Mouse (Mus musculus) CH12F3 (cell line): ENCODE measurements around the gene Olfr1274-ps.
"Not testable (repeated sequence)": the region's sequence is repeated elsewhere in the genome, so short reads cannot be mapped to it uniquely, and the experiment has no call there.

Source experiments
- in situ Hi-C: fragments of 300-500 bp; cut with MboI; formaldehyde crosslinking; loops from 2 replicates; pipeline ENCODE4 v1.14.3; 2020; ENCODE audit warnings: low sequenced_read_pairs

The Olfr1274-ps gene

GRCm38 (mm10) chr2:90398633-90399107 is at the start of gene Olfr1274-ps:
TSS of gene Olfr1274-ps (plus strand) at chr2:90398683.
- in situ Hi-C loops, result not testable (repeated sequence)

- in situ Hi-C loops, result not testable (repeated sequence)
Measured at GRCm38 (mm10) chr2:90351047-90351446, 47.4 kb upstream of the Olfr1274-ps start.

GRCm38 (mm10) chr2:90351540-90351939 is 46.9 kb upstream of the Olfr1274-ps start:
- in situ Hi-C loops, result not testable (repeated sequence)

- in situ Hi-C loops, result not testable (repeated sequence)
Measured at GRCm38 (mm10) chr2:90359229-90359628, 39.3 kb upstream of the Olfr1274-ps start.

DNA sequence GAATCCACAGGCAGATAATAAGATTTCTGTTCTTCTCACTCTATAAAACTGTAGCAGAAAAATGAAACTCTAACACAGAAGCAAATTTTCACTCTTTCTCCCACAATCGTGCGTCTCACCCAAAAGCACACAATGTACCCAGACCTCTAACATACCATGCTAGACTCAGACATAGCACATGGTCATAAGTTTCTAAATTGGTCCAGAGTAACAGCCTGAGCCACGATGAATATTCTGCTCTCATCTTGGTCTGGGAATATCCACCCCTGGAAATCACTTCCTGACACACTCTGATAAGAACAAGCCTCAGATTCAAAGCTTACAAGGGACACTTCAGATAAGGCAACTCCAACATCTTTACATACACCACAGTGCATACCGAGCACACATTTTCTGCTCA is 38.3 kb upstream of the Olfr1274-ps start:
- in situ Hi-C loops, result not testable (repeated sequence)

DNA sequence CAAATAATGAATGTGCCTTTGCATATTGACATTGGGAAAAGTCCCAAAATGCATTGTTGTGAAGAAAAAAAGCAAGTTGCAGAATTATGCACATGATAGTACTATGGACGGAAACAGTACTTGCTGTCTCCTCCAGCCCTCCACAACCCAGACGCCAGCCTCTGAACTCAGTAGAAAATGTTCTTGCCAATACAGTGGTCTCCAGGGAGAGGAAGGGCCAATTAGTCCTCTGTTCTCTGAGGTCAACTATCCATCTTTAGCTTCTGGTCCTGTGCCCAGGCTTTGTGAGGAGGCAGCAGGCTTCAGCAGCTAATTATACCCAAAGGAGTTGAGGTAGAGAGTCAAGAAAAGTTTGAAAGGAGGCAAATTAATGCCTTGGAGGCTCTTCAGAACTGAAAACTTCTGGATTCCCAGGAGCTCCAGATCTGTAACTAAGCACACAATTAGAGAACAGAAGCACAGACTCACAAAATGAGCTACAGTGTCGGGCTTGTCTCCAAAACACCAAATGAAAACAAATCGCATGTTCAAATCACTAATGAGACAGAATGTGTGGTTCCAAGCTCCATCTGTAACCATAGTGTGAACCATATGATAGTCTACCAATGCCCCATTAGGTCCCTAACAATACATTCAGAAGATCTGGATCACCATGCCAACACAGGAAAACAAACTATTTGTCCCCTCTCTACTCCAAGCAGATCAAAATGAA is 15.8 kb downstream of the Olfr1274-ps start:
- in situ Hi-C loops, result not testable (repeated sequence)

DNA sequence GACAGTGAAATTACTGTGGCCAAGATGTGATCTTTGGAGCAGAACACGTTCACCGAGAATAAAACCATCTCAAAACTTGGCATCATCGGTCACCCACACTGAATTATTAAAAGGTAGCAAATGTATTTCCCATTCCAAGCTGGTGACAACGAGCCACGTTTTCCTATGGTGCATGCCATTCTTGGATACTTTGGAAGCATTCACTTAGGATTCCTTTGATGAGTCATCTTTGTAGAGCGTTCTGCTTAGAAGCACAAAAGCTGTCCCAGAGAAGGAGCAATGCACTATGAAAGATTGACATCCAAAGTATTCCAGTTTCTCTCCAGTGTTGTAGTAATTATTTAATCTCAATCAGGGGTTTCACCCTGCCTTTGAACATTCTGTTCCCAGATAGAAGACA is 23.8 kb downstream of the Olfr1274-ps start:
- in situ Hi-C loops, result not testable (repeated sequence)

- in situ Hi-C loops, result not testable (repeated sequence)
Measured at GRCm38 (mm10) chr2:90424937-90425336, 26.5 kb downstream of the Olfr1274-ps start.

DNA sequence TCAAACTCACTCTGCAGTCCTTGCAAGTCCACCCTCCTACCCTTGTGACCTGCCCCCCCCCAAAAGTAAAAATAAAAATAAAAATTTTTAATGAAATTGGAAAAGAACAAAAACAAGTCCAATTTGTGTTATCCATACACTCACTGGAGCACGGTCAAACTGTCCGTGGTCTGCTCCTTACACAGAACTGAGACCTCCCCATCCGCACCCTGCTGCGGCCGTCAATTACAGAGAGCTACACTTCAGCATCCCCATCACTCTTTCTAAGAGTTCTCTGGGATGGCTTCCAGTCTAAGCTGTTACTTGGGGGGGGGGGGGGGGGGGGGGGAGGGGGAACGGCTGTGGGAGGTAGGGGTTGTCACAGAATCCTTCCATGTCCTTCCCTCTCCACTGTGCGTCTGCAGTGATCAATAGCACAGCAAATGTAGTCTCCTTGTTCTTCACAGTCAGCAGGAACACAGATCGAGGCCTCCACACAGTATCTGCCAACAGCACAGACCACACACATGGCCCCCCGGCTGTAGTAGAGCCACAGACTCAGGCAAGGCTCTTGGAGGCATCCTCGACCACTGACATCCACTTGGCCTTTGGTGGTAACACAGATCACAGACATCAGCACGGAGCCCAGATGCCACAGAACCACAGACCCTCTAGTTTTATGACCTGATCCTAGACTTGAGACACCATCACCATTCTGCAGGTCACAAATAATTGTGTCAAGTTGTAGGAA is 30.7 kb downstream of the Olfr1274-ps start:
- in situ Hi-C loops, result not testable (repeated sequence)

GRCm38 (mm10) chr2:90429782-90430181 is 31.3 kb downstream of the Olfr1274-ps start:
- in situ Hi-C loops, result not testable (repeated sequence)

GRCm38 (mm10) chr2:90437453-90437852 is 39.0 kb downstream of the Olfr1274-ps start:
- in situ Hi-C loops, result not testable (repeated sequence)

GRCm38 (mm10) chr2:90440169-90440568 is 41.7 kb downstream of the Olfr1274-ps start:
- in situ Hi-C loops, result not testable (repeated sequence)

DNA sequence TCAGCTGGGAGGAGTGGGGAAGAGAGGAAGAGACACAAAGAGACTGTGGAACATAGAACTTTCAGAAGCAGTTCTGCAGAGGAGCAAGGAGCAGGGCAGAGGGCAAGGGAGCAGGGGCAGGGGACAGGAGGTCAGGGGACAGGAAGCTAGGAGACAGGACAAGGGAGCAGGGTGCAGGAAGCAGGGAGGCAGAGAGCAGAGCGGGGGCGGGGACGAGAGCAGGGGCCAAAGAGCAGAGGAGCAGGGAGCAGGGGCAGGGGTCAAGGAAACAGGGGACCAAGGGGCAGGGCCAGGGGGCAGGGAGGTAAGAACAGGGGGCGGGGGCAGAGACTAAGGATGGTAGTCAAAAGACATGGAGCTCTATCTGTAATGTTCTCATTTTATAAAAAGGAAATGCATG is 43.3 kb downstream of the Olfr1274-ps start:
- in situ Hi-C loops, result not testable (repeated sequence)

GRCm38 (mm10) chr2:90443811-90444210 is 45.3 kb downstream of the Olfr1274-ps start:
- in situ Hi-C loops, result no loop called here

DNA sequence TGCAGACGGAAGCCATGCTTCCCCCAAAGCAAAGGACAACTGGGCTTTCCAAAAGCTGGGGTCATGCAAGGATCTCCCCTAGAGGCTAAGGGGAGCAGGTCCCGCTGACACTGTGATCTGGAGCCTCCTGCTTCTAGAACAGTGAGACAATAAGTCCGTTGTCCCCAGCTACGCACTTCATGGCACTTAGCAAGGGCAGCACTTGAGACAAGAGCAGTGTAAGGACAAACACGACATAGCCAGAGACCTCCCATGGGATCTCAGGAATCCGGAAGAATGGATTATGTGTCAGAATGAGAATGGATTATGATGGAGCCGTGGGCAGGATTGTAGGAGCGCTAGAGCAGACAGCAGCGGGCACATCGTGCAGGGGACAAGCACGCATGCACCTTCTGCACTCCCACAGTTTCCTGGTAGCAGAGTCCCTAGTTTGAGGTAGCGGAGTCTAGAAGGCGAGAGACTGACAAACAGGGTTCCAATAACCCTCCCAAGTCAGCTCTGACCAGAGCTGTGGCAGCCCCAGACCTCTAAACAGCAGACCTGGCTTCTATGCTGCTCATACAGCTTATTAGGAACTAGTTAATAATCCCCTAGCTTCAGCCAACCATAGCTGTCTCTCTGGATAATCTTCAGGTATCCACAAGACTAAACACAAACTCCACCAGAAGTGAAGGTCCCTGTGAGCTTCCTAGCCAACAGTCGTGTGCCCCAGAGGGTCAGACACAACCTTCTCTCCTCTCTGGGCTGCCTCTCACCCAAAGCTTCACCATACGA is 50.7 kb downstream of the Olfr1274-ps start:
- in situ Hi-C loops, result no loop called here

GRCm38 (mm10) chr2:90452380-90452779 is 53.9 kb downstream of the Olfr1274-ps start:
- in situ Hi-C loops, result no loop called here
